In the genomic region with DNA sequence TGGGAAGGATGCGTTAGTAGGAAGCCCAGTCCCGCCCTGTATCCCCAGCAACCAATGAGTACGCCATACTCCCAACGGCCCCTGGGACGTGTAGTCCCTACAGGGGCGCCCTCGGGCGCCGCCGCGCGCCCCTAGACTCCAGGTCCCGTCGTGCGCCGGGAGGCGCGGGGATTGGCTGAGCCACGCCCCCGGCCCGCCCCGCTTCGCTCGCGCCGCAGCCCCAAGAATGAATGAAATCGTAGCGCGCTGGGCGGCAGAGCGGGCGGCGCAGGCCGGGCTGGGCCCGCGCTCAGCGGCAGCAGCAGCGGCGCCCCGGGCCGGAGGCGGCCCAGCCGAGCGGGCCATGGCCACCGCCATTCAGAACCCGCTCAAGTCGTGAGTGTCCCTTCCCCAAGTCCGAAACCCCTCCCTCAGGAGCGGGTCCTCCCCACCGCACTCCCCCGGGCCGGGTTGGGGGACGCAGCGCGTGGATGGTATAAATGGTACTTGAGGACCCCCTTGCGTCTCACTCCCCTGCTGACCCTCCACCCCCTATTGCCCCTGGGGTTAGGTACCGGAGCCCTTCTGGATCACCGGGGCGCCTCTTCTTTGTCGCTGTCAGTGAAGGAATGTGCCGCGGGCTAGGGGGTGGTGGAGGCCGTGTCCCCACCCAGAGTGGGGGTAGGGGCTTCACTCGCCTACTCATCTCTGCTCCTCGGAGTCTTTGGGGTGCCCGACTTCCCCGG, we compare ENCODE assay signal across 8 mouse cellular contexts. TPM values are rescaled to one million over a fixed set of nuclear protein-coding genes. Genes with fewer than 3 reads are reported as not detected.
DNase-seq lines count a peak whose midpoint lies in the region; ATAC-seq lines count a peak whose summit lies in the region.

TSS of gene Dpf1 (plus strand) at position 214 of the 725 bp plus-strand sequence.

- peaks cover 21% of the 10 kb centered on the region for H3K4me1 ChIP-seq in hindbrain, embryonic 11.5 days (replicated peaks; ENCODE audit: control insufficient read depth, insufficient read depth, low read length)
- H3K4me1 ChIP-seq in lung, embryonic 16.5 days (replicated peaks; ENCODE audit: control insufficient read depth, insufficient read depth, low read length), result peaks cover 39% of the 10 kb centered on the region

- 1% methylated on average over 48 of the region's 67 CpGs for WGBS in hindbrain, embryonic 11.5 days
- under 1% methylated on average over 67 of the region's 67 CpGs for WGBS in lung, embryonic 16.5 days

- peak within 1 kb of the TSS; percentile 75 for H3K9ac ChIP-seq in hindbrain, embryonic 11.5 days (ENCODE audit: low read depth, low read length)
- peak within 1 kb of the TSS; percentile 65 for H3K9ac ChIP-seq in lung, embryonic 16.5 days (ENCODE audit: low read length)

- peak; percentile 82 for ATAC-seq in hindbrain, embryonic 11.5 days (ENCODE audit: low FRiP score)
- ATAC-seq in lung, embryonic 16.5 days (ENCODE audit: low read depth), result peak; percentile 83

- DNase-seq in ZHBTc4 (ENCODE audit: low read depth, low spot score), result peak; percentile 93
- DNase-seq in cerebellum, adult 8-10 months, result peak; percentile 84
- DNase-seq in frontal cortex, adult 2 months (ENCODE audit: extremely low spot score in 1 of 2, low spot score in 1 of 2), result peak; percentile 86 to 91
- peak; percentile 90 for DNase-seq in hindbrain, embryonic 11.5 days (ENCODE audit: low spot score)
- peak; percentile 85 to 95 for DNase-seq in layer of hippocampus, postnatal 14 days (ENCODE audit: low spot score in 2 of 2)
- DNase-seq in retina, adult 2 months (ENCODE audit: low read depth, low spot score), result peak; percentile 59
- DNase-seq in yolk sac, embryonic 10.5 days (ENCODE audit: low spot score), result peak; percentile 74

- H3K27me3 ChIP-seq in hindbrain, embryonic 11.5 days (ENCODE audit: control insufficient read depth, insufficient read depth, low read length), result no peaks in the 10 kb centered on the region
- peaks cover 20% of the 10 kb centered on the region for H3K27me3 ChIP-seq in lung, embryonic 16.5 days (ENCODE audit: control insufficient read depth, insufficient read depth, low read depth, low read length)

- no peaks in the 10 kb centered on the region for H3K36me3 ChIP-seq in hindbrain, embryonic 11.5 days (ENCODE audit: control insufficient read depth, insufficient read depth, low read length)
- H3K36me3 ChIP-seq in lung, embryonic 16.5 days (ENCODE audit: control insufficient read depth, insufficient read depth, low read length), result no peaks in the 10 kb centered on the region

- peak within 1 kb of the TSS; percentile 89 for H3K27ac ChIP-seq in hindbrain, embryonic 11.5 days (ENCODE audit: low read depth, low read length)
- H3K27ac ChIP-seq in lung, embryonic 16.5 days (ENCODE audit: low read length), result no peak within 1 kb of the TSS

- peak within 1 kb of the TSS; percentile 92 for H3K4me2 ChIP-seq in hindbrain, embryonic 11.5 days (replicated peaks; ENCODE audit: low read depth, low read length)
- H3K4me2 ChIP-seq in lung, embryonic 16.5 days (ENCODE audit: low read depth, low read length), result peak within 1 kb of the TSS; percentile 96

- peak within 1 kb of the TSS; percentile 72 for H3K4me3 ChIP-seq in hindbrain, embryonic 11.5 days (ENCODE audit: low read depth, low read length)
- peak within 1 kb of the TSS; percentile 63 for H3K4me3 ChIP-seq in lung, embryonic 16.5 days (ENCODE audit: low read length)

- H3K9me3 ChIP-seq in hindbrain, embryonic 11.5 days (ENCODE audit: control insufficient read depth, low read length), result no peaks in the 10 kb centered on the region
- no peaks in the 10 kb centered on the region for H3K9me3 ChIP-seq in lung, embryonic 16.5 days (ENCODE audit: control insufficient read depth, low read length)

RNA-seq across cellular contexts. Expression of gene Dpf1, which starts in this region (rescaled TPM):
- polyA plus RNA-seq in frontal cortex, adult 2 months (2012; rRNA removed), result 90.5 and 91.9 TPM in 2 replicates
- polyA plus RNA-seq in hindbrain, embryonic 11.5 days (2014; fragmentation: Nextera tagmentation; extraction: Ambion mirVana), result 60.9 and 73.6 TPM in 2 replicates
- total RNA-seq in layer of hippocampus, postnatal 14 days (2021), result 100 to 1,000 TPM in 1 of 2 experiments, 10 to 100 TPM in 1; 96.1 to 111 TPM
- polyA plus RNA-seq in lung, embryonic 16.5 days (2015; fragmentation: Nextera tagmentation; extraction: Ambion mirVana), result 8.1 and 8.7 TPM in 2 replicates
